Mouse (Mus musculus) lung, adult 18-20 months (tissue): ENCODE data around the gene Rmi2.
A peak's percentile ranks its signal among the peaks of the same experiment; 100 is the strongest.

Source experiments
- DNase-seq, 2 experiments: peaks; one replicate each; pipeline ENCODE4 v3.0.0; 2022; ENCODE audit warnings: mixed read lengths in 2 of 2

The Rmi2 gene

DNA sequence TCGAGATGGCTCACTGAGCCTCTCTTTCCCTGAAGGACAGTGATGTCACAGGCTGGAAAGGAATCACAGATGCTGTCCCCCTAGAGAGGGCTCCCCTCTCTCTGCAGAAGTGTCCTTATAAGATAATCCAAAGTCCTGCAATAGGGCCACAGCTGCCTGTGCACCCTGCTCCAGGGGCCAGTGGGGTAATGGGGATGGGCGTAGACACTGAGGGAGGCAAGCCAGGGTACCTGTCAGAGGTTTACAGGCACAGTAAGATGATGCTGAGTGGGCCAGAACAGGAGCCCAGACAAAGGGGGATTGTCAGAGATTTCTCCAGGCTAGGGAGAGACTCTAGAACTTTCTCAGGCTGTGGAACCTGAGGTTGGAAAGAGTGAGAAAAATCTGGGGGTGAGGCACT is 32.6 kb downstream of the Rmi2 start:
- DNase-seq: no peak

DNA sequence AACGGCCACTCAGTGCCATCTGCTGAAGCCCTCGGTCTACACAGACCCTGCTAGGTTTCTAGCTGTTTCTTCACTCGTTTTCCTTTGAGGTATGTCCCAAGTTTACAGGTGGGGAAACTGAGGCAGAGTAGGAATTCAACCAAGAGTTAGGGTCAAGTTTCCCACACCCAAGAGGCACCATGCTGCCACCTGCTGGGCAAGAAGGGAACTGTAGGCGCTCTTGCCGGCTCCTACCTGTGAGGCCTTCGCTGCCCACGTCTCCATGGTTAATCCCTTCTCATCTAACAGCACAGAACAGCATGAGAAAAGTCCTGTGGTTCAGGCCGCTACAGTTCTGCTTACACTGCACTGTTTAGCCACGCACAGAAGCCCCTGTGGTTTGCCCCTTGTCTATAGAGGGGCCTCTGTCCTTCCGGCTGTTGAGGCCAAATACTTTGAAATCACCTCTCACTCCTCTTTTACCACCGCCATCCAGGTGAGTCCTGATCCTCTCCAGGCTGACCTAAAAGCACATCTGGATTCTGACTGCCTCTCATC is 33.1 kb downstream of the Rmi2 start:
- peak; percentile 33 to 45 for DNase-seq

DNA sequence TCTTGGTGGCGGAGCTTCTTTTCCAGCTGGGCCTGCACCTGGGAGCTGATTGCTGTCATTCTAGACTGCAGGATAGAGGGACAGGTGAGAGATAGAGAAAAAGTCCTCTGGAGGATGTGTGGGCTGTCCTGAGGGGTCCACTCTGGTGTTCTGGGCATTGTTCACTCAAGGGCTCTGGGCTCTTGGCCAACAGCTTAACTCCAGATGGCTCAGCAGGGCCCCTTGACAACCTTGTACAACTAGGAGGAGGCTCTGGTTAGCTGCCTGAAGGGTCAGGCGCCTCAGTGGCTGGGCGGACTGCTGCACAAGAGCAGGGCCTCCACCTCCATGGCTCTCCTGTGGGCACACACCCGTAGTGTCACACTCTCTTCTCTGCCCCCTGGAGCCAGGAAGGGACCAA is 36.1 kb downstream of the Rmi2 start:
- no peak for DNase-seq

DNA sequence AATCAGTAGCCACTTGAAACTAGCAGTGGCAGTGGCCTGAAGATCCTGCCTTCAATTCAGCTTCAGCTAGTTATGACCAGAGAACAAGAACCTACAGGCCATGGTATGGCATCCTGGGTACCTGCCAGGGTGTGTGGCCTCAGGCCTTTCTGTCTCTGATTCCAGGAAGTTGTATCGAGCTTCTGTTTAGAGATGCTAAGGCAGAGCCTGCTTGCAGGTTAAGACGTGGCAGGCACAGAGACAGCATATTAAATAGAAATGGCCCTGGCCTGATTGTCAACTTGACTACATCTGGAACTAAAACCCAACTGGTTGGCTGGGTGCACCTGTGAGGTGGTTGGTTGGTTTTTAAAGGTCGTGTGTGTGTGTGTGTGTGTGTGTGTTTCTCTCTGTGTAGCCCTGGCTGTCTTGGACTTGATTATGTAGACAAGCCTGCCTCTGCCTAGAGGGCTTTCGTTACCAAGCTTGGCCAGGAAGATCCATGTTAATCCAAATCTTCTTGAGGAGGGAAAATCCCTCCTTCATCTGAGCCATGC is 38.0 kb downstream of the Rmi2 start:
- DNase-seq: no peak

DNA sequence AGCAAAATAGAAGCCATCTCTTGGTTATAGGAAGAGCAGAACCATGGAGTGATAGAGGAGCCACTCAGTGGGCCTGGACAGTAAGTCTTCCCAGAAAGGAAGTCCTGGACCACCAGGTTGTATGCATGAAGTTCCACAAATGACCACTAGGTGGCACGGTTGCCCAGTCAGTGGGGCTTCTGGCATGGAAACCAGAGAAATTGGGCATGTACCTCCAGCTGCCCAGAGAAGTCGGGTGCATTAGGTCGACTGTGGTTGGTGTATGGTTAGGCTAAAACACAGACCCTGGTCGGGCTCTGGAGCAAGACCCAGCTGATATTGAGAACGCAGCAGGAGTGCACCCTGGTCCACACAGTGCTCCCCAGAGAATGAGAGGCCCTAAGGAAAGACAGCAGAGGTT is 38.8 kb downstream of the Rmi2 start:
- peak; percentile 74 to 76 for DNase-seq

DNA sequence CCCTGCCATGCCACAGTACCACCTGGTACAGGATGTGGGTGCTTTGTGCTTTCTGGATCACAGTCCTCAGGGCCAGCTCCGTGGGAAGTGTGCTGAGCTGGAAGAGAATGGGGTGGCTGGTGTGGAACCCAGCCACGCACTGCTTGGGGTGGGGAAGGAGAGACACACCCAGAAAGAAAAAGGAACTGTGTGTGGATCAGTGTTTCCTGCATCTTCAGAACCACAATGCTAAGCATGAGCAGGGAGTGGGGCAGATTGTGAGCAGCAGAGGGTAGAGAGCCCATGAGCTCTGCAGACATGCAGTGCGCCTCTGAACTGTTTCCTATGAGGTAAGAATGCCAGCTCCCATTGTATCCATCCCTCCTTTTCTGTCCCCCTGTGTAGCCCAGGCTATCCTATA is 43.4 kb downstream of the Rmi2 start:
- no peak for DNase-seq

DNA sequence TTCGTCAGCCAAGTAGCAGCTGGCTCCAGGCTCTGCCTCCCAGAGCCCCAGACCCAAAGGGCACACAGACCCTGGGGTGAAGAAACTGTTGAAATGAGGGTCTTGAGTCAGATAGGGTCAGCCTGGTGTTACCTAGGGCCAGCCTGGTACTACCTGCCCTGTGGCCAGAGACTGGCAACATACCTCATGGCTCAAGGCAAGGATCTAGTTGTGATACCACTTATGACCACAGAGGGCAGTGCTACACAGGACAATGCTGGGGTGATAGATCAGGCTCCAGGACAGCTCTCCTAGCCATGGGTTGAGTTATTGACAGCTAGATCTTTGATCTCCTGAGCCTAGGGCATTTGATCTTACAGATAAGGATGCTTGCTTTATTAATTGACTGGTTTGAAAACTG is 44.6 kb downstream of the Rmi2 start:
- DNase-seq: peak; percentile 42 to 60

DNA sequence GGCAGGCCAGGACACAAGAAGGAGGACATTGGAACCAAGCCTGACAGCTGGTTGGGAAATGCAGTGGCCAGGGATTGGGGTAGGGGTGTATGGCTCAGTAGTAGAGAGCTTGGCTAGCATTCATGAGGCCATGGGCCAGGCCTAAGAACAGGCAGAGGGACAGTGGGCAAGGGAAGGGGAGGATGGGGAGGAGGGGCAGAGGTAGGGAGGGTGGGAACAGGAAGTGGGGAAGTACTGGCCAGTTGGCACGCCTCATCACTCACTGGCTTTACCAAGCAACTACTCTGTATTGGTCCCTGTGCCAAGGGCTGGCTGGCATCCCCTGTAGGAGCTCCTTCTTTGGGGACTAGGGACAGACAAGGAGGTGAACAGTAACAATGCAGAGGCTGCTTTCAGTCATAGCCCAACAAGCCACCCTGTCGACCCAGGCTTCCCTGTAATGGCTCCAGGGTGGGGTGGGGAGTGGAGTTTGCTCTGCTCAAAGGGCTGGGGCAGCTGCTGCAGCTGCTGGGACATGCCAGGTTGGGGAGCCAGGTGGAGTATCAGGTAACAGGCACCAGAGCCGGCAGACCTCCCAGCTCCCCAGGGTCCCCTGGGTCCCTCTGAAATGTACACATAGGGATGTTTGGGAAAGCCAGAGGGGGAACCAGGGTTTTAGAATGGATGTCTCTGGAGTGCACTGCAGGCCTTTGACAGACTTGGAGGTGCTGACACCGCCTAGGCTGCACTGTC is 46.5 kb downstream of the Rmi2 start:
- no peak for DNase-seq

DNA sequence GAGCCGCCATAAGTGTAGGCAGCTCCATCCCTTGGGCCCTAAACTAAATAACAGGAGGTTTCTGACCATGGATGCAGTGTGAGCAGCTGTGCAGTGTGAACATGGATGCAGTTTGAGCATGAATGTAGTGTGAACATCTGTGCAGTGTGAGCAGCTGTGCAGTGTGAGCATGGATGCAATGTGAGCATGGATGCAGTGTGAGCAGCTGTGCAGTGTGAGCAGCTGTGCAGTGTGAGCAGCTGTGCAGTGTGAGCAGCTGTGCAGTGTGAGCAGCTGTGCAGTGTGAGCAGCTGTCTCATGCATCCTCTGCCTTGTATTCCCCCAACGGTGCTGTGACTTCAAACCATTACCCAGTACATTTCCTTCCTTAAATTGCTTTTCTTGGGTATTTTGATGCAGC is 52.6 kb downstream of the Rmi2 start:
- DNase-seq: no peak

DNA sequence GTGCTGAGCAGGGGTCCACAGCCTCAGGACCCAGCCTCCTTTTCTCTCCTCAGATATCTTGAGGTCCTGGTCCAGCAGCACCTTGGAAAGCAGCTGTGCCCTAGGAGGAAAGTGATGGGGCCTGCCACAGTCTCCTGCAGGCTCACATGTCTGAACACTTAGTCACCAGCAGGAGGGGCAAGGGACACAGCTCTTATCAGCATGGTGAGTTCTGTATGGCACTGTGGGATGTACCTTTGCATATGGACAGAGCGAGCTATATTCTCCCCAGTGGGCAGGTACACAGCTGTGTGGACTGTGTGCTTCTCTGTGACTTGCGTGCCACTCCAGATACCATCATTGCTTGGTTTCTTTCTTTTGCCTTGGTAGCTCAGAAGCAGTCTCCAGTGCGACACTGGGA is 55.5 kb downstream of the Rmi2 start:
- DNase-seq: no peak

DNA sequence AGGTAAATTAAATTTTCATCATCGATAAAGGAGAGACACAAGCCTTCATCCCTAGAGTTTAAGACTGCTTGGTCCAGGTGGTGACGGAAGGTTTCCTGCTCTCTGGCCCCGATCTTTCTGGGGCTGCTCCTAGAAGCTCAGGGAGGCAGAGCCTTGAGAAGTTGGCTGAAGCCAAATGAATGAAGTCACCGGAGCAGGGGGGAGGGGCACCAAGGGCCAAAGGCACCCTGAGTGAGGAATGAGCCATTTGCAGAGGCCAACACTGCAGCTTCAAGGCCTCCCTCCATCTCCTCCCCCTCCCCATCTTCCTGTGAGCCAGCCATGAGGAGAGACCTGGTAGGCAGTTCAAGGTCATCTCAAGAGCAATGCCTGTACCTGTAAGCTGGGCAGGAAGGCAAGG is 58.3 kb downstream of the Rmi2 start:
- DNase-seq: no peak

DNA sequence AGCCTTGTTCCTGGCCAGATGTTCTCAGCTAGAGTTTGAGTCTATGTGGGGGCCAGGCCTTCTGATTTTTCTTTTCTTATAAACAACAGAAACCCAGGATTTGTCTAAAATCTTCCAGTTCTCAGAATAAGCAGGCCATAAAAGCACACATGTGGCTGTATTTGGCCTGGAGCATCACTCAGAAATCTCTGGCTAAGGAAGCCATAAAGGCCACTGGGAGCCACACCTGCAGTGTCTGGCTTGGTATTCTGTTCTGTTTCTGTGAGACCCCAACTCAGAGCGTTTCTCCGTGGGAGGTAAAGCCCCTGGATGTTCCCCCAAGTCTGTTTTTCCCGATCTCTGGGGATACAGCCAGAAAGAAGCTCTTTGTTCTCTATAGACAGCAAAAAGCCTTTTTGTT is 61.0 kb downstream of the Rmi2 start:
- DNase-seq: no peak

DNA sequence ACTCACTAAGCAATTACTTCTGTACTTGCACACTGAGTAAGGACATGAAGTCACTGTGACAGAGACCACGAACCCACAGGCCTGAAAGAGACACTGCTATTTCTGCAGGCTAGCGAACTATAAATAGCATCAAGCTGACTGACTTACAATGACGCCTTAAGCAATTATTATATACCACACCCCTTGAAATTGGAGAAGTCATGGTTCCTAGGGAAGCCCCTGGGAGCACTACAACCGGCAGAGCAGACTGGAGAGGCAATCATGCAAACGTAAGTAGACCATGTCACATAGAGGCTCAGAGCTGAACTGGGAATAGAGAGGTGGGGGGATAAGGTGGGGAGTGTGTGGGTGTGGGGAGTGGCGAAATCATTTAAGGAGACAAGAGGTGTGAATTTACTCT is 62.5 kb downstream of the Rmi2 start:
- peak in 1 of 2 experiments; percentile 16 for DNase-seq

DNA sequence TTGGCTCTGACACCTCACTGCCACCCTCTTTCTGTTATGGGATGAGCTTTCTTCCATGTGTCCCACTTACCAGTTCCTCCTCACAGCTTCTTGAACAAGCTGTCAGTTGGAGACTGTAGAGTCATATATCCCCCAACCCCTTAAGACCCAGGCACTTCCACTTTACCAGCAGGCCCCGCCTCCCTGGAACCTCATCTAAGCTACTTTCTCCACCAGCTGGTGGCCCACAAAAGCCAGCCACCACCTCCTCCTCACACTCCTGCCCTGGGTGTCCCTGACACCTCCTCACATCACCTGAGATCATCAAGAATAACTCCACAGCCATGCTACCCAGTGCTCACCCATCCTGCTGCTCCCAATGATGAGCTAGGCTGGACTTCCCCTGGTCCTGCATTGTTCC is 65.9 kb downstream of the Rmi2 start:
- no peak for DNase-seq

DNA sequence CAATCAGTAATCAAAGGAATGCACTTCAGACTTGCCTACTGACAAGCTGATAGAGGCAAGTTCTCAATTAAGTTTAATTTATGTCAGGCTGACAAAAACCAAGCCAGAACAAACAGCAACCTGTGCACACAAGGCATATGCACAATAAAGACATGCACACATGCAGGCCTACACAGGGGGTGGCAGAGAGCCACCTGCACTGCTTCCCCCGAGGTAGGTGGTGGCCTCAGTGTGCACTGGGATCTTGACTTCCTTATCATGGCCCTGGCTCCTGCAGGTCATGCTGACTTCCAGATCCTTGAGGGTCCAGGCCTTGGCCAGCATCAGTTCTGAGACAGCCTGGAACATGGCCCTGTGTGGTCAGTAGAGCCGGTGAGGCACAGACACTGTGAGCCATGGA is 67.1 kb downstream of the Rmi2 start:
- DNase-seq: no peak

DNA sequence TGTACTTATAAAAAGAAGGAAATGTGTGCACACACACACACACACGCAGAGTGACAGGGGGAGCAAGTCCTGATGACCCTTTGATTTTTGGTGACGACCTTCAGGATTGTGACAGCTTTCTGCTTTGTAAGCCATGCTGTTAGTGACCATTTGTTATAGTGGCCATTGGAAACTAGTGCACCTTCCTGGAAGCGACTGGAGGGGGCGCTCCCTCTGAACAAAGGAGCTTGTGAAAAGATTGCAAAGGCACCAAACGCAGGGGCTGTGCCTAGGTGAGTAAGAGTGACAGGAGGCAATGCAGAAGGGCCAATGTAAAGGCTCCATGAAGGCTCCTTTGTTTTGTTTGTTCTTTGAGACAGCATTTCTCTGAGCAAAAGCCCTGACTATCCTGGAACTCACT is 68.0 kb downstream of the Rmi2 start:
- no peak for DNase-seq

DNA sequence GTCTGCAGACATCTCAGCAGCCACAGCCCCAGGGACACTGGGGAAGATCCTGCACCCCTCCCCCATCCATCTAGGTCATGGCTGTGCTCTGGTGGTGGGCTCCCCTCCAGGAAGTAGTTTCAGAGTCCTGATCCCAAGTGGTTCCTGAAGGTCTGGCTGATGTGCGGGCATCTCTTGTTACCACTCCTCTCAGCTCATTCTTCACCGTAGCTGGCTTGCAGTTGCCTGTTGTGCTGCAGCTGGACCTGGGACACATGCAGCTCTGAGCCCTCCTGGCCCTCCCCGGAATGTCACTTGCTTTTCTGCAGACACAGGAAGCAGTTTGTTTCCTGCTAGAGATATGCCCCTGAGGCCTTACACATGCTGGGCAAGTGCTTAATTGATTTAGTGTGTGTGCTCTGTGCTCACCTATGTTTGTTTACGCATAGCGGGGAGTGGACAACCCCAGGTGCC is 70.8 kb downstream of the Rmi2 start:
- DNase-seq: no peak

DNA sequence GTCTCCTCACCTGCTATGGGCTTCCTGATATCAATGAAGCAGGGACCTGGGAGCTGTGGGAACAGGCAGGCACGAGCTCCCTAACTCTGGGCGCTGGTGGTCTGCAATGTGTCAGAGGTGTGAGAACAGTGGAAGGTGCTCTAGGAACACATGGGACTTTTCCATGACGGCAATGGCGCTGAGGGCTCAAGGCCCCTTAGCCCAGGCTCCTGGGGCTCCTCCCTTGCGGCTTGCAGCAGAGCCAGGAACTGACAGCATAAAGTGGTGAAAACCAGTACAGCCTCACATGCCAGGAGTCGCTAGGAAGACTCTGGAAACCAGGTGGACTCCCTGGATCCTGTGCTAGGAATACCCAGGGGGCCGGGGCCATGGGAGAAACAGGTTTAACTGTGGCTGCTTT is 75.7 kb downstream of the Rmi2 start:
- DNase-seq: no peak

DNA sequence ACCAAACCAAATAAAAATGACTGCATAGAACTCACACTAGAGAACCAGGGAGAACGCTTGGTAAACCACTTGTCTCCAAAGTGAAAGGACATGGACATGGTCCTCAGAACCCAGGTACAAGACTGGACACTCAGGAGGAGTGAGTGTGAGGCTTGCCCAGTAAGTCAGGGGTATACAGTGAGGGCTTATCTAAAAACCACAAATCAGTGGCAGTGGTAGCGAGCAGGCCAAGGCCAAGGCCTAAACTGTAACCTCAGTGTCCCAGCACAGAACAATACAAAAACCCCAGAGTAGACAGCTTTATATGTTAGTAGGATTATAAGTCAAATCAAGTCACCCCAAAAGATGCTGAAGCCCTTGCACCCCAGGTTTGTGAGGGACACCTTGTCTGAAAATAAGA is 76.2 kb downstream of the Rmi2 start:
- DNase-seq: no peak

DNA sequence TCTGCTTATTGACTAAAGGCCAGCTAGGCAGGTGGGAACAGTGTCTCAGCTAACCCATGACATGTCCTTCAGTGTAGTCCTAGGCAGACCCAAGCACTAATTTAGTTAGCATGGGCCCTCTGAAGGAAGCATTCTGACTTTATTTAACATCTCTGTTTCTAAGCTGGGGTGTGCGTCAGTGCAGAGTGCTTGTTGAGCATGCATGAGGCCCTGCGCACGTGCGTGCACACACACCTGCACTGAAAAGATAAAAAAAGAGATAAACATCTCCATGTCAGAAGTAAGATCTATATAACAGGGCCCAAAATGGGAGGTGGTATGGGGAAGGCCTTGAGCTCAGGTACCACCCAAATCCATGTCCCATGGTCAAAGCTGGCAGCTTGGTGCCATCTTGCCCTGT is 80.2 kb downstream of the Rmi2 start:
- no peak for DNase-seq

DNA sequence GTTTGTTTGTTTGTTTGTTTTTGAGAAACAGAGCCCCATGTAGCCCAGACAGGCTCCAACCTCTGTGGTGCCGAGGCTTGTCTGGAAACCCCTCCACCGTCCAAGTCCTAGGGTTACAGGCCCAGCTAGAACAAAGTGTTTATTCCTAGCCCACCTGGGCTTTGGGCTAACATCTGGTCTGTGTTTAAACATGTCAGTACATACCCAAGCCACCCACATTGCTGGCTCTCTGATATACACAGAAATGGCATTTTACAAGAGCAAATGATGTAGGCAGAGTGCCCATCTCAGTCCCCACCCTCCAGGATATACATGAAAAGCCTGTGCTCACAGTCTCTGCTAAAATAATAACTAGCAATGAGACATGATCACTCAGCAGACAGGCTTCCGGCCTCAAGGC is 81.4 kb downstream of the Rmi2 start:
- no peak for DNase-seq

DNA sequence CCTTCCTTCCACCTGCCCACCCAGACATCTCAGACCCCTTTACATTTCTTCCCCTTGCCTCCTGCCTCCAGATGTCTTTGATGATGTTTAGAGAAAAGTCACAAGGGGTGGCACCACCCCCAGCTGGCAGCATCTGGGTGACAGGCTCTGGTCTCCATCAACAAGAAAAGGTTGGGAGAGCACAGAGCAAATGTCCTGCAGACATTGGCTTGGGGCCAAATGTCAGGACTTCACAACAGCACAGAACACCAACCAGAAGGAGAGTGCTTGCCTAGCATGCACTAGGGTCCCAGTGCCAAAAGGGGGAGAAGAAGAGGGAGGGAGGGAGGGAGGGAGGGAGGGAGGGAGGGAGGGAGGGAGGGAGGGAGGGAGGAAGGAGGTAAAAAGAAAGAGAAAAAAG is 85.0 kb downstream of the Rmi2 start:
- no peak for DNase-seq

DNA sequence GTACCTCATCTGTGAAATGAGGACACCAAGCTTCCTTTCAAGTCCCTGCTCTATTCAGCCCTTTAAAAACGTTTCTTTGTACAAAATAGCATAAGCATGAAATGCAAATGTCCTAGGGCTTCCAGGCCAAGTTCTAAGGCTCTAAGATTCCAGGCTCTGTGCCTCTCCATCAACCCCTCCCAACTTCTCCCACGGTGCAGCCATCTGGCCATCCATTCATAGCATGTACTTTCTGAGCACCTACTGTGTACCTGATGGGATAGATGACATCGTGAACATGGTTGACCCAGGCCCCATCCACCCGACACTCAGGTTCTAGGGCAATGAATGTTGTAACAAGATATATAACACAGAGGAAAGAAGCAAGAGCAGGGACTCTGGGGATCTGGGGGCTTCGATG is 88.7 kb downstream of the Rmi2 start:
- DNase-seq: no peak

DNA sequence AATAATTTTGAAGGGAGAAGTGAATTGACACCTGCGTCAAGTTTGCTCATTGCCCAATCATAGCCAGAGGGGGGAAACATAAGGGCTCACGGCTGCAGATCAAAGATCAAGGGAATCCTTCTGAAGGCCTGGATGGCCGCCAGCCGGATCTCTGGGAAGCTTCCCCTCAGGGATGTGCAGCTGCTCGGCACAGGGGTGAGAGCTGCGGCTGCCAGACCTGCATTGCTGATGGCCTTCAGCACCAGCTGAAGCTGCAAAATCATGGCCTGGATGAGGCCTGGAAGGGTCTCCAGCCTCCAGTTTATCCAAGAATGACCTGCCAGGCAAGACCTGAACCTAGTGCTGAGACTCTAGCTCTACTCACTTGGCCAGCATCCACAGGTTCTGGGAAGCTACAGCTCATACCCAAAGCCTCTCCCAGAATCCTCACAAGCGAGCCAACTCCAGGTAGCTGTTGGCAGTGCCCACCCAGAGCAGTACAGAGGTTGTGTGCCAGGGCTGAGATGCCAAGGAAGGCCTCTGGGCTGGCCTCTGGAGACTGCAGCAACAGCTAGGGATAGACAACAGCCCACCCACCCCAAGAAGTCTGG is 90.8 kb downstream of the Rmi2 start:
- DNase-seq: no peak

DNA sequence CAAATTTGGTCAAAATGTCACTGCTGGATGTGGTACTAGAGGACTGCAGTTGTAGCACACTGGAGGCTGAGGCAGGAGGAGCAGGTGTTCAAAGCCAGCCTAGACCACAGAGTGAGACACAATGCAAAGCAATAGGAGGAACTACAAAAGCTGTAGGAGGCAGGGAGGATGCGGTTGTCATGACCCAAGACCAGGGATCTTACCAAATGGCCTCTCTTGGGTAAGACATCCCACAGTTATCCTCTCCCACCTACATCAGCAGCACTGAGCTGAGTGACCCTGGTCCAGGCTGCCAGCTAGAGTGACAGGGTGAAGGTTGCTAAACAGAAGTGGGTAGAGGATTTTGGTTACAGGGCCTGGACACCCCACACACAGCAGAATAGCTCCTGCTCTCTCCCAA is 92.2 kb downstream of the Rmi2 start:
- DNase-seq: peak; percentile 15 to 26
